Mouse (Mus musculus): ENCODE measurements around the gene Mxi1. TPM values are rescaled to one million over a fixed set of nuclear protein-coding genes. Genes with fewer than 3 reads are reported as not detected.

The Mxi1 gene
- polyA plus RNA-seq, 1 experiment: 71.8 TPM

GRCm38 (mm10) chr19:53313684-53314443, 3.5 kb downstream of the Mxi1 start:
- no peaks in the 10 kb centered on the region for H3K27me3 ChIP-seq (ENCODE audit: control insufficient read depth, insufficient read depth, low read length)
- H3K27ac ChIP-seq (ENCODE audit: insufficient read depth, low read length): peak overlapping the region; percentile 90
- TF ChIP-seq CTCF (IDR thresholded peaks at IDR 0.05; ENCODE audit: borderline replicate concordance, insufficient read depth, low read depth, low read length) (no peak), POLR2A (IDR thresholded peaks at IDR 0.05; ENCODE audit: borderline replicate concordance, insufficient read depth, low read length) (no peak; the same call in 1 of the 2 replicates)
- H3K4me1 ChIP-seq (ENCODE audit: control insufficient read depth, insufficient read depth, low read length): peaks cover 20% of the 10 kb centered on the region
- DNase-seq: peak; percentile 100
- WGBS: under 1% methylated on average over 52 of the region's 52 CpGs
- H3K4me3 ChIP-seq (replicated peaks; ENCODE audit: insufficient read depth, low read depth, low read length): peak overlapping the region; percentile 91

DNA sequence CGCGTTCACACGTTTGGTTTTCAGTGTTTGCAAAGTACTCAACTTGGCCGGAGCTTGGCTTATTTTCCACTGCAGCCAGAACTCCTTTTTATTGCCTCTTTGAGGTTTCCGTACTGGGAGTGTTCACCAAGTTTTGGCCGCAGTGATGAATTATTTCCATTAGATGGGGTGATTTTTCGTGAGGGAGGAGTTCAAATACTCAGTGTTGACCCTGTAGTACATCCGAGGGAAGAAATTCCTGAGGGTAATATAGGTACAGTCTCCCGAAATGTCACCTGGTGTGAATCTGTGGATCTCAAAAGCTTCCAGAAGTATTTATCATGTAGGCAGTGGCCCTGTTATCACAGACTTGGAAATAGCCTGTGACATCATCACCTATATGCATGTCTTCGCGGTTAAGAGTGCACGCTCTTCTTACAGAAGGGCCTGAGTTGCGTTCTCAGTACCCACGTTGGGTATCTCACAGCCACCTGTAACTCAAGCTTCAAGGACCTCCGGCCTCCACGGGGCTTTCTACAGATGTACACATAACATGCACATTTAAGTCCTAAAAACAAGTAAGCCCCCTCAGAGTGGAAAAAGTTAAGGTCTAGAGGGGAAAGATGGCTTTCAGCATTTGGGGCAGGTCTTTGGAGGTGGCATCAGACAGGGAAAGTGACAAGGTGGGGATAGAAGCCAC, 4.4 kb downstream of the Mxi1 start:
- TF ChIP-seq CTCF (IDR thresholded peaks at IDR 0.05; ENCODE audit: borderline replicate concordance, insufficient read depth, low read depth, low read length): no peak
- no peak for TF ChIP-seq POLR2A (IDR thresholded peaks at IDR 0.05; ENCODE audit: borderline replicate concordance, insufficient read depth, low read length)
- DNase-seq: peak in 1 of 2 experiments; percentile 30
- WGBS: 28% methylated on average over 16 of the region's 16 CpGs
- H3K27ac ChIP-seq (ENCODE audit: insufficient read depth, low read length): 0 out of 2 replicates have a peak overlapping the region, but pooled peaks have one; percentile 23
- H3K27me3 ChIP-seq (ENCODE audit: control insufficient read depth, insufficient read depth, low read length): no peaks in the 10 kb centered on the region
- peak overlapping the region; percentile 68 for H3K4me3 ChIP-seq (replicated peaks; ENCODE audit: insufficient read depth, low read depth, low read length)
- peaks cover 23% of the 10 kb centered on the region for H3K4me1 ChIP-seq (ENCODE audit: control insufficient read depth, insufficient read depth, low read length)

DNA sequence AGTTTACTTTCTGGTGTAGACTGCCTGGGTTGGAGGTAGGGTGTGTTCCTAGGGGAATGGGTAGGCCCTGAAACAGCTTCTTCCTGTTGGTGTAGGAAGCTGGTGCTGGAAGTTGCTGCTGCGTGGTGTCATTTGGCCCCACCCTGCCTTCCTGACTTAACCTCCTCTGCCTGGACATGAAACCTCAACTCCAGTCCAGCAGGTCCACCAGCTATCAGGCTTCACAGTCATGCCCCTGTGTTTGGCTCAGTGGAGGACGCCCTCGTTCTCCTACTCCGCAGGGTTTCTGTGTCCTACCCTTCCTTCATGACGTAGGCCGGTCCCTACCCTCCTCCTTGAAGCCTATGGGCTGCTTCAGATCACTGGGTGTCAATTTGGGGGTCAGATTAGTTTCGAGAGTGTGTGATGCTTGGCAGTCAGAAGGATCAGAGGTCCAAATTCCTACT, 4.9 kb downstream of the Mxi1 start:
- Histone ChIP-seq H3K27ac (ENCODE audit: insufficient read depth, low read length) (no peak overlapping the region), H3K4me3 (replicated peaks; ENCODE audit: insufficient read depth, low read depth, low read length) (no peak overlapping the region), H3K4me1 (ENCODE audit: control insufficient read depth, insufficient read depth, low read length) (peaks cover 23% of the 10 kb centered on the region), H3K27me3 (ENCODE audit: control insufficient read depth, insufficient read depth, low read length) (no peaks in the 10 kb centered on the region)
- TF ChIP-seq POLR2A (IDR thresholded peaks at IDR 0.05; ENCODE audit: borderline replicate concordance, insufficient read depth, low read length) (no peak), CTCF (IDR thresholded peaks at IDR 0.05; ENCODE audit: borderline replicate concordance, insufficient read depth, low read depth, low read length) (no peak)
- WGBS: 44% methylated on average over 7 of the region's 7 CpGs
- DNase-seq: peak in 1 of 2 experiments; percentile 42

DNA sequence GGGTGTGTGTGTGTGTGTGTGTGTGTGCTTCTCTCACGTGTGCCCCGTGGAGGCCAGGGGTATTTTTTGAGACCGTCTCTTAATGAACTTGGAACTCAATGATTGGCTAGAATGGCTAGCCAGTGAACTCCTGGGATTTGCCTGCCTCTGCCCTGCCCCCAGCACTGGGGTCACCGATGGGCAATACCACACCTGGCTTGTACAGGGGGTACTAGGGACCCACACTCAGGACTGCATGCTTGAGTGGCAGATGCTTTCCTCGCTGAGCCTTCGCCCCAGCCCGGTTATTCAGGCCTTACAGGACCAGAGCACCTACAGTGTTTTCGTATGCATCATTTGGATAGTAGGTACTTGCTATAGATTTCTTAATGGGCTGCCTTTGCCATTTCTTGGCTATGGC, 5.8 kb downstream of the Mxi1 start:
- 73% methylated on average over 8 of the region's 8 CpGs for WGBS
- DNase-seq: peak in 1 of 2 experiments; percentile 17
- Histone ChIP-seq H3K4me1 (ENCODE audit: control insufficient read depth, insufficient read depth, low read length) (peaks cover 26% of the 10 kb centered on the region), H3K4me3 (replicated peaks; ENCODE audit: insufficient read depth, low read depth, low read length) (no peak overlapping the region), H3K27ac (ENCODE audit: insufficient read depth, low read length) (no peak overlapping the region), H3K27me3 (ENCODE audit: control insufficient read depth, insufficient read depth, low read length) (no peaks in the 10 kb centered on the region)
- no peak for TF ChIP-seq POLR2A (IDR thresholded peaks at IDR 0.05; ENCODE audit: borderline replicate concordance, insufficient read depth, low read length)
- TF ChIP-seq CTCF (IDR thresholded peaks at IDR 0.05; ENCODE audit: borderline replicate concordance, insufficient read depth, low read depth, low read length): no peak

DNA sequence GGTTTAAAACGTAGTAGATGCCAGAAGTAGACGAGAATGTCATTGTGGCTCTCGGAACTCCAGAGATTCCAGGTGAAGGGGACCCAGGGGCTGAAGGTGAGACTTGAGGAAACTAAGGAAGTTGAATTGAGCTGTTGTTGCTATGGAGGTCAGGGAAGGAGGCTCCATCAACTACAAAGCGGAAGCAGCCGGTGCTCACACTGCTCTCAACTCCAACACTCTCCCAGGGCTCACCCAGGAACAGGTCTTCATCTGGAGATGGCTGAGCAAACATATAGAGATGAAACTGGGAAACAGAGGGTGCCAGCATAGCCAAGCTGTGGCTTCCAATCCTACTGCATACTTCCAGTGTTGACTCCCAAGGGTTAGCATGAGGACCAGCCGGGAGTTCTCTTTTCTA, 6.6 kb downstream of the Mxi1 start:
- no peak for TF ChIP-seq CTCF (IDR thresholded peaks at IDR 0.05; ENCODE audit: borderline replicate concordance, insufficient read depth, low read depth, low read length)
- TF ChIP-seq POLR2A (IDR thresholded peaks at IDR 0.05; ENCODE audit: borderline replicate concordance, insufficient read depth, low read length): no peak
- Histone ChIP-seq H3K27me3 (ENCODE audit: control insufficient read depth, insufficient read depth, low read length) (no peaks in the 10 kb centered on the region), H3K27ac (ENCODE audit: insufficient read depth, low read length) (no peak overlapping the region), H3K4me1 (ENCODE audit: control insufficient read depth, insufficient read depth, low read length) (peaks cover 34% of the 10 kb centered on the region), H3K4me3 (replicated peaks; ENCODE audit: insufficient read depth, low read depth, low read length) (no peak overlapping the region)
- no peak for DNase-seq
- 74% methylated on average over 6 of the region's 6 CpGs for WGBS

- H3K27ac ChIP-seq (ENCODE audit: insufficient read depth, low read length): no peak overlapping the region
- peaks cover 34% of the 10 kb centered on the region for H3K4me1 ChIP-seq (ENCODE audit: control insufficient read depth, insufficient read depth, low read length)
- WGBS: 37% methylated on average over 16 of the region's 16 CpGs
- no peak overlapping the region for H3K4me3 ChIP-seq (replicated peaks; ENCODE audit: insufficient read depth, low read depth, low read length)
- DNase-seq: peak in 1 of 2 experiments; percentile 27
- TF ChIP-seq CTCF (IDR thresholded peaks at IDR 0.05; ENCODE audit: borderline replicate concordance, insufficient read depth, low read depth, low read length) (no peak), POLR2A (IDR thresholded peaks at IDR 0.05; ENCODE audit: borderline replicate concordance, insufficient read depth, low read length) (no peak)
- H3K27me3 ChIP-seq (ENCODE audit: control insufficient read depth, insufficient read depth, low read length): no peaks in the 10 kb centered on the region
These were observed 8.1 kb downstream of the Mxi1 start for GRCm38 (mm10) chr19:53318143-53319132.
